ENCODE assay signal across 21 mouse cellular contexts in genomic region chr10:84446661-84447060, GRCm38 (mm10). TPM values are rescaled to one million over a fixed set of nuclear protein-coding genes. Genes with fewer than 3 reads are reported as not detected.
DNase-seq lines count a peak whose midpoint lies in the region; ATAC-seq and TF ChIP-seq lines count a peak whose summit lies in the region.
"Had no signal": no experiment of that assay in that cellular context is flagged by ENCODE, and none has a peak within 500 bp of the region (broad histone marks: within the 10 kb centered on the region; RNA-seq: fewer than 3 reads in every experiment).

No protein-coding gene starts in this region.

- no peaks in the 10 kb centered on the region for H3K9me3 ChIP-seq in heart, embryonic 10.5 days
- H3K9me3 ChIP-seq in hindbrain, embryonic 10.5 days: no peaks in the 10 kb centered on the region
- H3K9me3 ChIP-seq in hindbrain, embryonic 14.5 days (ENCODE audit: control insufficient read depth, low read length): no peaks in the 10 kb centered on the region
- H3K9me3 ChIP-seq in limb, embryonic 10.5 days (replicated peaks): no peaks in the 10 kb centered on the region
- H3K9me3 ChIP-seq: embryonic facial prominence, embryonic 15.5 days; limb, embryonic 12.5 days; liver, embryonic 15.5 days had no signal

- peak overlapping the region; percentile 67 for H3K27ac ChIP-seq in heart, embryonic 10.5 days
- H3K27ac ChIP-seq in hindbrain, embryonic 10.5 days: peak overlapping the region; percentile 81
- H3K27ac ChIP-seq in hindbrain, embryonic 14.5 days: no peak overlapping the region
- peak overlapping the region; percentile 16; the same call in 1 of the 2 replicates for H3K27ac ChIP-seq in limb, embryonic 10.5 days
- H3K27ac ChIP-seq in kidney, adult 2 months (ENCODE audit: insufficient read depth, low read depth, low read length): no peak overlapping the region
- H3K27ac ChIP-seq: embryonic facial prominence, embryonic 15.5 days; limb, embryonic 12.5 days; liver, embryonic 15.5 days had no signal

- ATAC-seq in hindbrain, embryonic 14.5 days (ENCODE audit: low FRiP score): no peak
- ATAC-seq: CD4-positive, CD25-positive, alpha-beta regulatory T cell, adult 4 months; forebrain, embryonic 16.5 days; intestine, embryonic 16.5 days had no signal

- no peaks in the 10 kb centered on the region for H3K36me3 ChIP-seq in heart, embryonic 10.5 days
- no peaks in the 10 kb centered on the region for H3K36me3 ChIP-seq in hindbrain, embryonic 10.5 days
- no peaks in the 10 kb centered on the region for H3K36me3 ChIP-seq in hindbrain, embryonic 14.5 days (replicated peaks; ENCODE audit: control insufficient read depth, insufficient read depth)
- H3K36me3 ChIP-seq in limb, embryonic 10.5 days: no peaks in the 10 kb centered on the region
- no peaks in the 10 kb centered on the region for H3K36me3 ChIP-seq in kidney, adult 2 months (ENCODE audit: control insufficient read depth, insufficient read depth, low read length)
- H3K36me3 ChIP-seq: embryonic facial prominence, embryonic 15.5 days; limb, embryonic 12.5 days; liver, embryonic 15.5 days had no signal

- WGBS in heart, embryonic 10.5 days: 92% methylated on average over 6 of the region's 6 CpGs
- WGBS in hindbrain, embryonic 10.5 days: 67% methylated on average over 6 of the region's 6 CpGs
- WGBS in hindbrain, embryonic 14.5 days: 57% methylated on average over 6 of the region's 6 CpGs
- 88% methylated on average over 6 of the region's 6 CpGs for WGBS in limb, embryonic 10.5 days
- WGBS in kidney, adult 2 months: 86% methylated on average over 6 of the region's 6 CpGs

- no peak for DNase-seq in heart, embryonic 10.5 days (ENCODE audit: low spot score)
- no peak for DNase-seq in heart, postnatal 4 days
- no peak for DNase-seq in hindbrain, embryonic 10.5 days (ENCODE audit: low spot score)
- no peak for DNase-seq in hindbrain, embryonic 14.5 days (ENCODE audit: low spot score)
- DNase-seq in R1 (ENCODE audit: low read depth, low spot score): peak; percentile 66
- no peak for DNase-seq in limb, embryonic 10.5 days (ENCODE audit: low spot score)
- no peak for DNase-seq in kidney, adult 2 months
- DNase-seq: adrenal gland, adult 8-10 months; cerebellum, adult 2 months; cerebellum, postnatal 14 days; kidney, postnatal 14 days; lung, embryonic 14.5 days; lung, postnatal 14 days; thymus, adult 2 months; thymus, postnatal 36 days had no signal

- no peak overlapping the region for H3K9ac ChIP-seq in hindbrain, embryonic 14.5 days
- H3K9ac ChIP-seq: embryonic facial prominence, embryonic 15.5 days; liver, embryonic 15.5 days; lung, embryonic 14.5 days had no signal

- no peak for TF ChIP-seq CTCF in kidney, adult 2 months (conservative IDR thresholded peaks at IDR 0.05; ENCODE audit: insufficient read depth, insufficient read length, low read depth, low read length)

- H3K4me2 ChIP-seq in hindbrain, embryonic 14.5 days (replicated peaks): no peak overlapping the region
- H3K4me2 ChIP-seq: embryonic facial prominence, embryonic 15.5 days; limb, embryonic 12.5 days; liver, embryonic 15.5 days; lung, embryonic 14.5 days had no signal

- TF ChIP-seq POLR2A in kidney, adult 2 months (IDR thresholded peaks at IDR 0.05; ENCODE audit: low read depth, low read length): no peak

- H3K27me3 ChIP-seq in heart, embryonic 10.5 days (ENCODE audit: insufficient read depth, poor library complexity, severe bottlenecking): no peaks in the 10 kb centered on the region
- H3K27me3 ChIP-seq in hindbrain, embryonic 10.5 days (ENCODE audit: insufficient read depth, poor library complexity, severe bottlenecking): no peaks in the 10 kb centered on the region
- H3K27me3 ChIP-seq in hindbrain, embryonic 14.5 days (ENCODE audit: control insufficient read depth, insufficient read depth, low read length): no peaks in the 10 kb centered on the region
- no peaks in the 10 kb centered on the region for H3K27me3 ChIP-seq in limb, embryonic 10.5 days (ENCODE audit: low read depth, poor library complexity, severe bottlenecking)
- H3K27me3 ChIP-seq in kidney, adult 2 months (replicated peaks; ENCODE audit: control insufficient read depth, insufficient read depth, low read length): no peaks in the 10 kb centered on the region
- H3K27me3 ChIP-seq: embryonic facial prominence, embryonic 15.5 days; limb, embryonic 12.5 days had no signal

- H3K4me1 ChIP-seq in heart, embryonic 10.5 days: peaks cover 39% of the 10 kb centered on the region
- peaks cover 95% of the 10 kb centered on the region for H3K4me1 ChIP-seq in hindbrain, embryonic 10.5 days (replicated peaks)
- H3K4me1 ChIP-seq in hindbrain, embryonic 14.5 days (replicated peaks; ENCODE audit: control insufficient read depth, insufficient read depth, low read length): peaks cover 24% of the 10 kb centered on the region
- peaks cover 26% of the 10 kb centered on the region for H3K4me1 ChIP-seq in limb, embryonic 10.5 days
- H3K4me1 ChIP-seq in kidney, adult 2 months (ENCODE audit: control insufficient read depth, insufficient read depth, low read length): peaks cover 5% of the 10 kb centered on the region

- no peak overlapping the region for H3K4me3 ChIP-seq in heart, embryonic 10.5 days
- no peak overlapping the region for H3K4me3 ChIP-seq in hindbrain, embryonic 10.5 days
- no peak overlapping the region for H3K4me3 ChIP-seq in hindbrain, embryonic 14.5 days (replicated peaks; ENCODE audit: low read length)
- H3K4me3 ChIP-seq in limb, embryonic 10.5 days: no peak overlapping the region
- H3K4me3 ChIP-seq in kidney, adult 2 months (ENCODE audit: insufficient read depth, low read depth, low read length): no peak overlapping the region
- H3K4me3 ChIP-seq: embryonic facial prominence, embryonic 15.5 days; limb, embryonic 12.5 days; liver, embryonic 15.5 days had no signal

RNA-seq across cellular contexts. Expression of gene Nuak1, which starts 6.3 kb away (rescaled TPM):
- polyA plus RNA-seq in heart, embryonic 10.5 days (2016; fragmentation: Nextera tagmentation; extraction: Ambion mirVana): 1.8 and 1.9 TPM in 2 replicates
- 10 to 100 TPM; 39.5 to 45.8 TPM for total RNA-seq in heart, postnatal 4 days (2021)
- 3.1 and 3.7 TPM in 2 replicates for polyA plus RNA-seq in hindbrain, embryonic 10.5 days (2016; fragmentation: Nextera tagmentation; extraction: Ambion mirVana)
- 4.9 TPM in 2 replicates for polyA plus RNA-seq in hindbrain, embryonic 14.5 days (2014; fragmentation: Nextera tagmentation; extraction: Ambion mirVana)
- 0.69 and 1.2 TPM in 2 replicates for polyA plus RNA-seq in limb, embryonic 10.5 days (2016; fragmentation: Nextera tagmentation; extraction: Ambion mirVana)
- 12.2 and 12.3 TPM in 2 replicates for polyA plus RNA-seq in kidney, adult 2 months (2012; rRNA removed)
- polyA plus RNA-seq: CD4-positive, CD25-positive, alpha-beta regulatory T cell, adult 4 months had no signal

Comparison
In these comparisons a context has a peak if more than half of its experiments do, and no peak if none do; other contexts are left out.
1. H3K27ac ChIP-seq: peak in heart, embryonic 10.5 days (single experiment), hindbrain, embryonic 10.5 days (single experiment) and limb, embryonic 10.5 days (single experiment); none in hindbrain, embryonic 14.5 days (single experiment) and kidney, adult 2 months (single experiment).